Mouse (Mus musculus) brain, embryonic 18.5 days (tissue): Measurements from ENCODE around the gene Zc2hc1b.

ENCODE experiments used
- DNase-seq: peaks from one replicate; pipeline ENCODE4 v3.0.0-alpha.2; 2012; ENCODE audit warnings: low read depth, low spot score

Gene Zc2hc1b

DNA sequence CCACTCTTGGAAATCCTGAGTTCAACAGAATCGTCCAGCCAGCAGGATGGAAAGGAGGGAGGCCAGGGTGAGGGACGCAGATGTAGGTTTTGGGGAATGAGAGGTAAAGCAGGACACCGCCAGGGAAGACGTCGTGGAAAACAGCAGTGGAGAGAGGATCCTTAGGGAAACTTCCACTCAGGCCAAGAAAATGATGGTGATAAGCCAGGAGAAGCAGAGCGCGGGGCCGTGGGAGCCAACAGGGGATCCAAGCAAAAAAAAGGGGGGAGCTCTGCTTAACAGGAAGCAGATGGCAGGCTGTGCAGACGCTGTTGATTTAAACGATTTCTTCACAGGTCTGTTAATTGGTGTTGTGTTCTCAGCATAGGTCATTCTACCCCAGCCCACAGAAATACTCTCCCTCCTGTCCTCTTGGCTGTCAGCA is 5.0 kb downstream of the Zc2hc1b start:
- no peak for DNase-seq

DNA sequence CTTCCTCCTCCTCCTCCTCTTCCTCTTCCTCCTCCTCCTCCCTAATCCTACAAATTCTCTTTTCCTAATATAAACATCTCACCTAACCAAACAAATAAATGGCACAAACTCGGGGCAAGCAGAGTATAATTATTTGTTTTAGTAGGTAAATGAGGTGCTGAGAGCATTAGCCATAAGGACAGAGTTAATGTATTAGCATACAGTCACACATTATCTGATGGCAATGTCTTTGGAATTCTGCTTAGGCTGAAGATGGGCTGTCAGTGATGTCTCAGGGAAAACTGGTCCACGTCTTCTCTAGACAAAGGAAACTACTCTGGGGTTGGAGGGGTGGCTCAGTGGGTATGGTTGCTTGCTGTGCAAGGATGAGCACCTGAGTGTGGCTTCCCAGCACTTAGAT is 6.4 kb downstream of the Zc2hc1b start:
- DNase-seq = no peak

GRCm38 (mm10) chr10:13170739-13171448 is 6.9 kb downstream of the Zc2hc1b start:
- DNase-seq = no peak

DNA sequence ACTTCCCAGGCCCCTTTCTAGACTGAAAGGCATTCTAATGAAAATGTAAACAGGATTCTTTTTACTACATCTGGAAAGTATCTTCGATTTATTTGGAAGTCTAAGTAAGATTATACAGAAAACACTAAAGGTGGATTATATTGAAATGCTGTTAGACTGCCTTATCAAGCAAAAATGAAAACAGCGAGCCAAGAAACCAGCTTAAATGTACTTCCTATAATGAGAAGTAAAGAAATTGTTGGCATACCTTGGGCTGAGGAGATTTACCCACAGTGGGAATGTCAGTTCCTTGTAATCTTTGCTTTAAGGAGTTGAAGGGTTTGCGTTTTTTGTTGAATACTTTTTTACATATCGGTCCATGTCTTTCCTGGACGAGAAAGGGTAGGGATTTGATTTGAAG is 9.4 kb downstream of the Zc2hc1b start:
- no peak for DNase-seq

DNA sequence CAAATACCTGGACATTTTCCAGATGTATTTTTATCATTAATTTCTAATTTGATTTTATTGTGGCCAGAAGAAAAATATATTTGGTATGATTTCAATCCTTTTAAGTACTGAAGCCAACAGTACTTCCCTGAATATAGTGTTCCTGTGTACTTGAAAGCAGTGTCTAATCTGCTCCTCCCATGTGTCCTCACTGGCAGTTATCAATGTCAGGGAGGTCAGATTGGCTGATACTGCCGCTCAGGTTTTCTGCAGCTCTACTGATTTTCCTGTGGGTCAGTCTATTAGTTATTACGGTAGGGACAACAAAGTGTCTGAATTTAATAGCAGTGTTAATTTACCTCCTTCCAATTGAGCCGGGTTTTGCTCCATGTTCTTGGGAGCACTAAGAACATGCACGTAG is 15.8 kb downstream of the Zc2hc1b start:
- no peak for DNase-seq

GRCm38 (mm10) chr10:13160913-13161312 is 16.9 kb downstream of the Zc2hc1b start:
- DNase-seq = no peak

GRCm38 (mm10) chr10:13155377-13155776 is 22.4 kb downstream of the Zc2hc1b start:
- no peak for DNase-seq

- DNase-seq = no peak
Observed at GRCm38 (mm10) chr10:13152811-13153364, 24.9 kb downstream of the Zc2hc1b start.

- no peak for DNase-seq
Observed at GRCm38 (mm10) chr10:13151353-13151752, 26.5 kb downstream of the Zc2hc1b start.

DNA sequence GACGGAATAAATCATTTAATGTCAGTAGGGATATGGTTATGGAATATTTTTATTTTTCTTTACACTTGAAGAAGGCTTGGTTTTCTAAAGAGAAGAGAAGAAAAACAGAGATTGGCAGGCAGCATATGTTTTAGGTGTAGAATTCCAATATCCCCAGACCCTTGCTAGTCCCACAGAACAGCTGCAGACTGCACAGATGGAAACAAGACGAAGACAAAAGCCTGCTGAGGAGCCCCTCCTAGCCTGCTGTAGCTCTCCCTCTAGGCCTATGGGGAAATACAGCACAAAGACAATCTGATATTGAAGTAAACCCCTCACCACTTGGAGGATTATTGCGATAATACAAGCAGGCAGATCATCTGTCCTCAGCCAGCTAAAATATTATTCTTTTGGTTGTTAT is 27.4 kb downstream of the Zc2hc1b start:
- DNase-seq = no peak

- no peak for DNase-seq
Observed at GRCm38 (mm10) chr10:13140434-13140833, 37.4 kb downstream of the Zc2hc1b start.

DNA sequence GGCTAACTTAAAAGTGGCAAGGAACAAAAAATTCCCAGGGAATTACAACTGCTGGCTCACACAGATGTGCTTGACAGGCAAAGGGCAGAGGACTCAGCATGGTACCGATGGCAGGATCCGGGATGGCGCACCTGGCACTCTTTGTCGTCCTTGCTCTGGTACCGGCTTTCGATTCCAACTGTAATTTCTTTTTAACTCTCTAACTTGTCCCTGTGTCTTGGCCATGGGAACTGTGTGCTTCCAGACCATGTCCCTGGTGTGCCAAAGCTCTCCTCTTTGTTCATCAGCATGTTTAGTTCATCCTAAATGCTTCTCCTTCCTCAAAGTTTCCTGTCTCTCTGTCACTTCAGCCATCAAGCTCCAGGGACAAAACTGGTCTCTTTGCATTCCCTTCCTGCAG is 39.9 kb downstream of the Zc2hc1b start:
- DNase-seq = no peak

GRCm38 (mm10) chr10:13135751-13136150 is 42.1 kb downstream of the Zc2hc1b start:
- DNase-seq = no peak

DNA sequence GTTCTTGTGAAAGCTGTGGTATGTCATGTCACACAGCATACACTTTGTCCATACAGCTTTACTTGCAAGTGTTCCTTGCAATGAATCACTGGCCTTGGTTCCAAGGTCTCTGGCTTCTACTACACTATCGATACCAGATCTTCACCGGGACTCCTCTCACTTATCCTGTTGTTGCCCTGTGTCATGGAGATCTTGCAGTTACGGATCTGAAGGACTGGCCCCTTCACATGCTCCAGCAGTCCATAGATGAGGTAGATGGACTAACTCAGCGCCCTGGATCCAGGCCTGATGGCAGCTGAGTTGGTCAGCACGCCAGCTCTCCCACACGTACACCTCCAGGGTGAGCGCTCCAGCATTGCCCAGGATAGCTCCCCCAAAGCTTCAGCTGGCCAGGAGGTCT is 42.5 kb downstream of the Zc2hc1b start:
- DNase-seq = no peak

DNA sequence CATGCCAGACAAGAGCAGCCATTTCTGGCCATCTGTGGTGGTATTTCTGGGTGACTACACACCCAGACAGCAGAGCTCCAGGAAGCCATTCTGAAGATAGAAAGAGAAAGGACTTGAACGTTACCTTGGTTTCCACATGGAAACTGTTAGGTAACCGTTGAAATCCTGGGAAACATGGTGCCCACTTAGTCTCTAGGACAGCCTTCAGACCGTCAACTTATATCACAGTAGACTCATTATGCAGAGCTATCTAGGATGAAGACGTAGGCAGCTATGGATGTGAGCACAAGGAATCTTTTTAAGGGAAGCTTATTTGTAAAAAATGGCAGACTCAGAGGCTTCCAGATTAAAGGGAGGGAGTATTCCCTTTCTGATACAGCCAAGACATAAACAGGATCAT is 44.0 kb downstream of the Zc2hc1b start:
- DNase-seq = no peak

GRCm38 (mm10) chr10:13127946-13128345 is 49.9 kb downstream of the Zc2hc1b start:
- no peak for DNase-seq

DNA sequence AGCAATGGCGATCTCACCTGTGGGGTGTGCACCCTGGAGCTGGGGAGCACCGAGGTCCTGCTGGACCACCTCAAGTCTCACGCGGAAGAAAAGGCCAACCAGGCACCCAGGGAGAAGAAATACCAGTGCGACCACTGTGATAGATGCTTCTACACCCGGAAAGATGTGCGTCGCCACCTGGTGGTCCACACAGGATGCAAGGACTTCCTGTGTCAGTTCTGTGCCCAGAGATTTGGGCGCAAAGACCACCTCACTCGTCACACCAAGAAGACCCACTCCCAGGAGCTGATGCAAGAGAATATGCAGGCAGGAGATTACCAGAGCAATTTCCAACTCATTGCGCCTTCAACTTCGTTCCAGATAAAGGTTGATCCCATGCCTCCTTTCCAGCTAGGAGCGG is 50.5 kb downstream of the Zc2hc1b start:
- no peak for DNase-seq

- no peak for DNase-seq
Observed at GRCm38 (mm10) chr10:13125811-13126210, 52.0 kb downstream of the Zc2hc1b start.

- no peak for DNase-seq
Observed at GRCm38 (mm10) chr10:13119300-13119699, 58.5 kb downstream of the Zc2hc1b start.

DNA sequence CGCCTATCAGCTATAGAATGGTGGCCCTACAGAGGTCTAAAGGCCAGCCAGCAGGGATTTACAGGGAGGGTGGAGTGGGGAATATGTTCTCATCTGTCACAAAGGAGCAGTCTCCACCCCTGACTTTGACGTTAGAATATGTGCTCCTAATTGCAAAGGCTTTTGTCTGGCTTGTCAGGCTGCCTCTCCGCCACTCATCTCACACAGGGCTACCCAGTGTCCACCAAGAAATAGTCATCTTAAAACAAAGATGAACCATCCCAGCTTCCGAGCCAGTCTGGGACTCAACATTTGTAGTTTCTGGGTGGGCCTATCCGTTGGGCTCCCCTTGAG is 59.1 kb downstream of the Zc2hc1b start:
- DNase-seq = no peak

- DNase-seq = no peak
Observed at GRCm38 (mm10) chr10:13118024-13118769, 59.6 kb downstream of the Zc2hc1b start.

DNA sequence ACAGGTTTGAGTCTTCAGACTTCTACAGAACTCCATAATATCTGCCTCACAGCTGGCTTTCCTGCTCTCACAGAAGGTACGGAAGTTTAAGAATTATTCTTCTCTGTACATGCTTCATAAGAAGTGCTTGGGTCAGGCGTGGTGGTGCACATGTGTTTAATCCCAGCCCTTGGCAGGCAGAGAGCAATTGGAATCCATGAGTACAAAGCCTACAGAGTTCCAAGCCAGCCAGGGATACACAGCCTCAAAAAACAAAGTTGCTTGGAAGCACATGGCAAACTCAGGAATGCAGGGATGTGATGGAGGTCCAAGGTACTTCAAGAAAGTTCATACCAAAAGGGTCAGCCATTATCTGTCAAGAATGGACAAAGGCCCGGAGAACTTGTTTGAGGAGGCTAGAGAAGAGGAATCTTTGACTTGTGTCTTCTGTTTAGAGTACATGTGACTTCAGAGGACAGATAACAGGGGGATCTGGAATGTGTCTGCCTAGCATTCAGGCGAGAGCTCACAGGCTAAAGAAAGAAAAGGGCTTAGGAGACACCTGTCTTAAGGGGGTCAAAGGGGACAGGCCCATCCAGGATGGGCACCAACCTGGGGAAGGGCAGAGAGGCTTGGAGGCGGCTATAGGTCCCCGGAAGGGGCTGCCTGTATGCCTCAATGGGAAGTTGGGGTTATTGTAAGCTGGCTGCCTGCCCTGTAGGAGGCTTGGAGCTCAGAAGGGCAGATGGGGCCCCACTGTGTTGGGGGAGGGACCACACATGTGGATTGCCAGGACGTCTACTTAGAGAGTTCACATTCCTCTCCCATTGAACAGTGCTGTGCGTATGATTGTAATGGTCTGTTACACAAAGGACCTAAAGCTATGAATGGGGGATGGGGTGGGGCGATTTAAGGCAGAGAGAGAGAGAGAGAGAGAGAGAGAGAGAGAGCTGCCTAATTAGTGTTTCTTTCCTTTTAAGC is 60.8 kb downstream of the Zc2hc1b start:
- DNase-seq = no peak
